Mouse (Mus musculus): Measurements from ENCODE around the gene Tenm4. TPM values are rescaled to one million over a fixed set of nuclear protein-coding genes. Genes with fewer than 3 reads are reported as not detected.

Gene Tenm4
- polyA plus RNA-seq, 1 experiment from 2014 or later = 4.6 TPM

DNA sequence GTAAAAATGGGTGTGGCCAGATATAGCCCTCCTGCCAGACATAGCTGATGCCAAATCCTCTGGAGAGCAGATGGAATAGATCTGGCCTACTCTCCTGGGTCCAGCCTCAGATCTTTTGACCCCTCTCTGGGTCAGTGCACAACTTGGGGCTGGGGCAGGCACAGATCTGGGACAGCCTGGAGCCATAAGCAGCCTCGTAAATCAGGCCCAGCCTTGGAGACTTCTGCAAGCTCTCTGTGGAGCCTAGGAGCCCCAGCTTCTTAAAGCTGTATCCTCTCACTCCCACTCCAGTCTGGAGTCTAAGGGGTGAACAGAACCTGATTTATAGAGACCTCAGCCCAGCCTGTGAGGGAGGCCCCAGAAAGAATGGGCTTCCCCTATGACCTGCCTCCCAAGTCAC is 354.3 kb downstream of the Tenm4 start:
- no peaks in the 10 kb centered on the region for H3K9me3 ChIP-seq (ENCODE audit: control insufficient read depth)
- no peak overlapping the region for H3K4me3 ChIP-seq (ENCODE audit: low read depth, low read length)
- H3K9ac ChIP-seq (ENCODE audit: low read depth, low read length) = no peak overlapping the region
- no peak overlapping the region for H3K4me2 ChIP-seq (replicated peaks; ENCODE audit: low read depth)
- H3K36me3 ChIP-seq (ENCODE audit: control insufficient read depth, insufficient read depth) = no peaks in the 10 kb centered on the region
- no peaks in the 10 kb centered on the region for H3K4me1 ChIP-seq (replicated peaks; ENCODE audit: control insufficient read depth, insufficient read depth, low read length)
- 70% methylated on average over 1 of the region's 1 CpGs for WGBS
- H3K27me3 ChIP-seq (replicated peaks; ENCODE audit: control insufficient read depth, insufficient read depth, low read length) = no peaks in the 10 kb centered on the region
- no peak overlapping the region for H3K27ac ChIP-seq (ENCODE audit: low read depth, low read length)
- no peak for TF ChIP-seq CTCF (IDR thresholded peaks at IDR 0.05; ENCODE audit: low read depth)
- no peak for ATAC-seq

- ATAC-seq = no peak
- WGBS = 75% methylated on average over 10 of the region's 10 CpGs
- Histone ChIP-seq H3K4me2 (replicated peaks; ENCODE audit: low read depth) (no peak overlapping the region), H3K36me3 (ENCODE audit: control insufficient read depth, insufficient read depth) (no peaks in the 10 kb centered on the region), H3K9me3 (ENCODE audit: control insufficient read depth) (no peaks in the 10 kb centered on the region), H3K4me1 (replicated peaks; ENCODE audit: control insufficient read depth, insufficient read depth, low read length) (no peaks in the 10 kb centered on the region), H3K27ac (ENCODE audit: low read depth, low read length) (no peak overlapping the region), H3K9ac (ENCODE audit: low read depth, low read length) (no peak overlapping the region), H3K4me3 (ENCODE audit: low read depth, low read length) (no peak overlapping the region), H3K27me3 (replicated peaks; ENCODE audit: control insufficient read depth, insufficient read depth, low read length) (no peaks in the 10 kb centered on the region)
- no peak for TF ChIP-seq CTCF (IDR thresholded peaks at IDR 0.05; ENCODE audit: low read depth)
Measured at GRCm38 (mm10) chr7:96530571-96531426, 359.8 kb downstream of the Tenm4 start.

DNA sequence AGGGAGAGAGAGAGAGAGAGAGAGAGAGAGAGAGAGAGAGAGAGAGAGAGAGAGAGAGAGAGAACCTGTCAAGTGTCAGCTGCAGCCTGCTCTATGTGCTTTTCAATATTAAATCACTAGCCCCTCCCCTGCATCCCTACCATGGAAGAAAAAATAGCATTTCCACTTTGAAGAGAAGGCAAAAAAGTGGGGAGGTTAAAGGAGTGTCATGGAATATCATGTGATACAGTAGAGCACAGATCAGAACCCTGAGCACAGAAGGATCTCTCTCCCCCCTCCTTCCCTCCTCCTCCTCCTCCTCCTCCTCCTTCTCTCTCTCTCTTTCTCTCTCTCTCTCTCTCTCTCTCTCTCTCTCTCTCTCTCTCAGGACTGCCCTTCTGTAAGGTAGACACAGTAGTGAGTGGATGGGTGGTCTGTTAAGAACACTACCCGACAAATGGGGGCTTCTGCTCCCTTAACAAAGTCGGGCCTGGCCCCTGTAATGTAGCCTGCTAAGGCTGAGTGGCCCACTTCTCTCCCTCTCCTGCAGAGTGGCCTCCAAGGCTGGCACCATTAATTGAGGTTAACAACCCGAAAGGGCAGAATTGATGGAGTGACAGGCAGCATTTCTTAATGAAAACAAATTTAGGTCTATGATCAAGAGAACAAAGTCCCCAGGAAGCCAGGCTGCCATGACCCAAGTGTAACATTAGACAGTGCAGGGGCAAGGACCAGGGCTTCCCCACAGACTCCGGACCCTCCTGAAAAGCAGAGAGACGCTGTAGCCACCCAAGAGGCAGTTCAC is 361.1 kb downstream of the Tenm4 start:
- Histone ChIP-seq H3K27ac (ENCODE audit: low read depth, low read length) (no peak overlapping the region), H3K4me3 (ENCODE audit: low read depth, low read length) (no peak overlapping the region), H3K9ac (ENCODE audit: low read depth, low read length) (no peak overlapping the region), H3K4me2 (replicated peaks; ENCODE audit: low read depth) (no peak overlapping the region), H3K4me1 (replicated peaks; ENCODE audit: control insufficient read depth, insufficient read depth, low read length) (no peaks in the 10 kb centered on the region), H3K27me3 (replicated peaks; ENCODE audit: control insufficient read depth, insufficient read depth, low read length) (no peaks in the 10 kb centered on the region), H3K9me3 (ENCODE audit: control insufficient read depth) (no peaks in the 10 kb centered on the region), H3K36me3 (ENCODE audit: control insufficient read depth, insufficient read depth) (no peaks in the 10 kb centered on the region)
- 55% methylated on average over 5 of the region's 5 CpGs for WGBS
- TF ChIP-seq CTCF (IDR thresholded peaks at IDR 0.05; ENCODE audit: low read depth) = no peak
- no peak for ATAC-seq

- TF ChIP-seq CTCF (IDR thresholded peaks at IDR 0.05; ENCODE audit: low read depth) = no peak
- Histone ChIP-seq H3K9ac (ENCODE audit: low read depth, low read length) (no peak overlapping the region), H3K36me3 (ENCODE audit: control insufficient read depth, insufficient read depth) (no peaks in the 10 kb centered on the region), H3K9me3 (ENCODE audit: control insufficient read depth) (no peaks in the 10 kb centered on the region), H3K4me2 (replicated peaks; ENCODE audit: low read depth) (no peak overlapping the region), H3K4me1 (replicated peaks; ENCODE audit: control insufficient read depth, insufficient read depth, low read length) (no peaks in the 10 kb centered on the region), H3K27me3 (replicated peaks; ENCODE audit: control insufficient read depth, insufficient read depth, low read length) (no peaks in the 10 kb centered on the region), H3K27ac (ENCODE audit: low read depth, low read length) (no peak overlapping the region), H3K4me3 (ENCODE audit: low read depth, low read length) (no peak overlapping the region)
- 84% methylated on average over 5 of the region's 5 CpGs for WGBS
- no peak for ATAC-seq
Measured at GRCm38 (mm10) chr7:96532804-96533400, 361.9 kb downstream of the Tenm4 start.

DNA sequence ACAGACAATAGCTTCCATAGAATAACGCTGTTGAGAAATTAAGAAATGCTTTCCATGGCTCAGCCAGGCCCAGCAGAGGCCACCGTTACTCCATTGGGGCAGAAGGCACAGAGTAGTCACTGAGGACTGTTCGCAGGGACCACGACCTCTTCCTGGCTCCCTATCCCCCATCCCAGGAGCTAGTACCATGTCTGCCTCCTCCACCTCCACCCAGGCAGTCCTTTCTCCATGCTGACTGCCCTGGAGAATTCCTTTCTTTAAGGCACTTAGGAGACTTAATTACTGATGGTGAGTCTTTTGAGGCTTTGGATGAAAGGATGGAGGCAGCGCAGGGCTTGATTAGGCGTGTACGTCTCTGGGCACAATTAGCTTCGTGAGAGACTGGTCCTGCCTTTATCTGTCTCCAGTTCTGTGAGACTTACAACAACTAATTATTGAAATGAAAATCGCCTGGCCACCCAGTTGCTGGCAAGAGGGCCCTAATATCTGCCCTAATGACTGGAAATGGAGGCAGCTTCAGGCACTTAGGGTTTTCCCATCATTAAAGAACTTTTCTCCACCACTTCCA is 365.4 kb downstream of the Tenm4 start:
- WGBS = 78% methylated on average over 9 of the region's 9 CpGs

More for the DNA sequence above, 365.4 kb downstream of the Tenm4 start:
- Histone ChIP-seq H3K4me2 (replicated peaks; ENCODE audit: low read depth) (no peak overlapping the region), H3K9ac (ENCODE audit: low read depth, low read length) (no peak overlapping the region), H3K27ac (ENCODE audit: low read depth, low read length) (no peak overlapping the region), H3K27me3 (replicated peaks; ENCODE audit: control insufficient read depth, insufficient read depth, low read length) (no peaks in the 10 kb centered on the region), H3K4me3 (ENCODE audit: low read depth, low read length) (no peak overlapping the region), H3K9me3 (ENCODE audit: control insufficient read depth) (no peaks in the 10 kb centered on the region), H3K36me3 (ENCODE audit: control insufficient read depth, insufficient read depth) (no peaks in the 10 kb centered on the region), H3K4me1 (replicated peaks; ENCODE audit: control insufficient read depth, insufficient read depth, low read length) (no peaks in the 10 kb centered on the region)
- TF ChIP-seq CTCF (IDR thresholded peaks at IDR 0.05; ENCODE audit: low read depth) = peak; percentile 30; the same call in 1 of the 2 replicates
- no peak for ATAC-seq
